Mouse (Mus musculus): Measurements from ENCODE around the gene Ngdn.
"Not testable (repeated sequence)": the region's sequence is repeated elsewhere in the genome, so short reads cannot be mapped to it uniquely, and the experiment has no call there.

Gene Ngdn

GRCm38 (mm10) chr14:54998680-54999079 is 16.6 kb upstream of the Ngdn start:
- in situ Hi-C loops (cut with MseI, MboI), result no loop called here

DNA sequence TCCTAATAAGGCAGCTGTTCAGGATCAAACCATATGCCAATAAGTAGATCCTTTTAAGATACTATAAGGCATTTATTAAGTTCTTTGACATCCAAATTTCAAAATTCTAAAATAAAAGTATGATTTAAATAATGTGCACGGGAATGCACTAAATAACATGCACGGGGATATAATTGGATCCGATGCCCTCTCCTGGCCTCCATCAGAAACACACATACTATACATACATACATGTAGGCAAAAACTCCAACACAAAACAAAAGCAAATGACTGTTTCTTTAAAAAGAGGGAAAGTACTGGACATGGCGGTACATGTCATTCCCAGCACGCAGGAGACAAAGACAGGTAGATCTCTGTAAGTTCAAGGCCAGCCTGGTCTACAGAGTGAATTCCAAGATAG is 15.4 kb upstream of the Ngdn start:
- in situ Hi-C loops (cut with MseI, MboI), result not testable (repeated sequence)

- in situ Hi-C loops (cut with MseI, MboI), result no loop called here
Observed at GRCm38 (mm10) chr14:55000814-55001213, 14.4 kb upstream of the Ngdn start.

- in situ Hi-C loops (cut with MseI, MboI), result no loop called here
Observed at GRCm38 (mm10) chr14:55001446-55001845, 13.8 kb upstream of the Ngdn start.

- in situ Hi-C loops (cut with MseI, MboI), result no loop called here
Observed at GRCm38 (mm10) chr14:55001938-55002686, 13.1 kb upstream of the Ngdn start.

- in situ Hi-C loops (cut with MseI, MboI), result no loop called here
Observed at GRCm38 (mm10) chr14:55002687-55003120, 12.6 kb upstream of the Ngdn start.

GRCm38 (mm10) chr14:55003878-55004855 is 11.1 kb upstream of the Ngdn start:
- in situ Hi-C loops (cut with MseI, MboI), result no loop called here

DNA sequence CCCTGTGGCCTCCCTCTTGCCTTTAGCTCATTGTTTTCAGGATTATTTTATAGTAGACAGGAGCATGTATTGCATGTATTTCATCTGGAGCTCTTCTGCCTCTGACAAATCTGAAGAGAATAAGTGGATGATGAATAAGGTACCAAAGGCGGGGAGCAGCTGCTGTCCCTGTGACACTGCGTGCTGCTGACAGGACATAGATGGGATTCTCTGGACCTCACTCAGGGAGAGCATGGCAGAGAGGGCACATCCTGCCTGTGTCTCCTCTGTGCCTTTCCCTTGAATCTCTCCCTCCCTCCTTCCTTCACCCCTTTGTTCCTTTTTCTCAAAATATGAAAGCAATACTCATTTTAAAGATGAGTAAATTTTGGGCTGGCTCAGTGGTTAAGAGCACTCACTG is 9.7 kb upstream of the Ngdn start:
- in situ Hi-C loops (cut with MseI, MboI), result no loop called here

DNA sequence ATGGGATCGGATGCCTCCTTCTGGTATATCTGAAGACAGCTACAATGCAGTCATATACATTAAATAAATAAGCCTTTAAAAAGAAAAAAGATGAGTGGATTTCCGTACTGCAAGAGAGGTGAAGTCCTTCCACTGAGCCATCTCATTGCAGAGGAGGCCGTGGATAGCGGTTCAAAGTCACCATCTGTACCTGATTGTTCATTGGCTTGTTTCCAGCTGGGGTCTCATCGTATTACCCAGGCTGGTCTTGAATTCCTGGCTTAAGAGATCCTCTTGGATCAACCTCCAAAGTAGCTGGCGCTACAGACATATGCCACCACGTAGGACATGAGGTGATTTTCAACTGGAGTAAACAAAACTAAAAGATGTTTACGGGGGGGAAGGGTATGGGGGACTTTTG is 9.3 kb upstream of the Ngdn start:
- in situ Hi-C loops (cut with MseI, MboI), result no loop called here

GRCm38 (mm10) chr14:55006541-55006940 is 8.7 kb upstream of the Ngdn start:
- in situ Hi-C loops (cut with MseI, MboI), result no loop called here

GRCm38 (mm10) chr14:55007120-55007908 is 7.9 kb upstream of the Ngdn start:
- in situ Hi-C loops (cut with MseI, MboI), result no loop called here

DNA sequence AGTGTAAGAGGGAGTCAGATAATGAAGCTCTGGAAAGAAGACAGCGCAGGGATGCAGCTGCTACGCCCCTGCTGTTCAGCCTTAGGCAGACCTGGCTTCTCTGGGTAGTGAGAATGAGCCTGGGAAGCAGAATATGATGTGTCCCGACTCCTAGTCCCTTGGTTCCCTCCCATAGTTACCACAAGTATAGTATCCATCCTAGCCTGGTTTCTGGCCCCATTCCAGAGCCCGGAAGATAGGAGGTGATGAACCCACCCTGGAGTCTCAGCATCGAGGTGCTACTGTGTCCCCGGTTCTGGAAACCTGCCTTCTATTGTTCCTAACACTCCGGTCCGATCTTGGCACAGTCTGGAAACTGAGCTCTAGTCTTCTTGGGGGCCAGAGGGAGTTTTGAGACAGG is 6.8 kb upstream of the Ngdn start:
- in situ Hi-C loops (cut with MseI, MboI), result no loop called here

GRCm38 (mm10) chr14:55011116-55011515 is 4.1 kb upstream of the Ngdn start:
- in situ Hi-C loops (cut with MseI, MboI), result loop anchor here (5.0 kb wide), 2 partner anchors 109 to 114 kb away; no protein-coding TSS in a partner anchor

GRCm38 (mm10) chr14:55014591-55014990 is 663 bp upstream of the Ngdn start:
- in situ Hi-C loops (cut with MseI, MboI), result loop anchor here (5.0 kb wide), 2 partner anchors 112 to 117 kb away; no protein-coding TSS in a partner anchor

- in situ Hi-C loops (cut with MseI, MboI), result no loop called here
Observed at GRCm38 (mm10) chr14:55015767-55016111, 485 bp downstream of the Ngdn start.

DNA sequence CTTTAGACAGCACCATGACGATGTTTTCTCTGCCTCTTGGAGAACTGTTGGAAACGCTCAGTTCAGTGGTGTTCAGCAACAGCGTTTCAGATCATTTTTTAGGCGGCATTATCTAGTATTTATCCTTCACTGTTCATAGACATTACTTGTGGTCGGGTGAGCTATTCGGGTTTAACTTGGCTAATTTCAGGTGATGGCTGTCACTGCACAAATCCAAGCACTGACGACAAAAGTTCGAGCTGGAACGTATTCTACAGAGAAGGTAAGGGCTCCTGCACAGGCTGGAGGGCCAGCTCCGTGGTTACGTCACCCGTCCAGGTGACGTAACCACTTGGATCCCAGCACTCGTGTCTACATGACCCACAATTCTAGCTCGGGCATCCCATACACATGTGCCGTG is 1.6 kb downstream of the Ngdn start:
- in situ Hi-C loops (cut with MseI, MboI), result no loop called here

- in situ Hi-C loops (cut with MseI, MboI), result no loop called here
Observed at GRCm38 (mm10) chr14:55020394-55020793, 5.1 kb downstream of the Ngdn start.

DNA sequence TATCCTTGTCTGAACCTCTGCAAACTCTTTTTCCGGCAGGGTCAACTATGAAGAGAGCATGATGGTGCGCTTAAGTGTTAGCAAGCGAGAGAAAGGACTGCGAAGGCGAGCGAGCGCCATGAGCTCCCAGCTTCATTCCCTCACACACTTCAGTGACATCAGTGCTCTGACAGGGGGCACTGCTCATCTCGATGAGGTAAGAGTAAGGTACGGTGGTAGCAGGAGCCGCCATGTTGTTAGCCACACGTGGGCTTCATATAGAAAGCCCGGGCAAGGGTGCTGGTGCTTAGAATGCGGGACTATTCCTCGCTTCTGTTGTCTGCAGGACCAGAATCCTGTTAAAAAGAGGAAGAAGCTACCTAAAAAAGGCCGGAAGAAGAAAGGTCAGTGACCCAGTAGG is 7.8 kb downstream of the Ngdn start:
- in situ Hi-C loops (cut with MseI, MboI), result no loop called here

- in situ Hi-C loops (cut with MseI, MboI), result no loop called here
Observed at GRCm38 (mm10) chr14:55024236-55024635, 9.0 kb downstream of the Ngdn start.

GRCm38 (mm10) chr14:55025527-55025926 is 10.3 kb downstream of the Ngdn start:
- in situ Hi-C loops (cut with MseI, MboI), result loop anchor here (5.0 kb wide), 1 partner anchor 52 kb away; no protein-coding TSS in a partner anchor

DNA sequence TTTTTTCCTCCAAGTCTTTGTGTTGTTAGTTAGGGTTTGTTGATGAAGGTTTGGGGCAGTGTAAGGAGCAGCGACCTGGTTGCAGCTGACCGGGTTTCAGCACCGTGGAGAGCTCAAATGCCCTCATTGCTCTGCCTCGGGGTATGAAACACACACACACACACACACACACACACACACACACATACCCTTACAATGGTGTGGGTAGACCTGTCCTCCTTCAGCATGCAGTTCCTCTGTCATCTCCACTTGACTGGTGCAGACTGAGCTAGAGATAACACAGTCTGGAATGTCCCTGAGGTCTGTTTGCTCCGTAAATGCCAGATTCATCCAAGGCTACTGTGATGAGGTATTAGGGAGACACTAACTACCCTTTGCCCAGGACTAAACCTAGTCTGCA is 12.0 kb downstream of the Ngdn start:
- in situ Hi-C loops (cut with MseI, MboI), result loop anchor here (5.0 kb wide), 1 partner anchor 50 kb away; no protein-coding TSS in a partner anchor

GRCm38 (mm10) chr14:55027653-55028052 is 12.4 kb downstream of the Ngdn start:
- in situ Hi-C loops (cut with MseI, MboI), result loop anchor here (5.0 kb wide), 1 partner anchor 50 kb away; no protein-coding TSS in a partner anchor

All from mouse trophoblast stem cell (cell line).